Mouse (Mus musculus) heart, postnatal 10 days (tissue): Measurements from ENCODE around the gene Wnt3a. TPM values are rescaled to one million over a fixed set of nuclear protein-coding genes. Genes with fewer than 3 reads are reported as not detected.
A peak's percentile ranks its signal among the peaks of the same experiment; 100 is the strongest.

ENCODE experiments used
- DNase-seq, 2 experiments: peaks; one replicate each; pipeline ENCODE4 v3.0.0; 2021
- intact Hi-C: fragments of 180-260 bp; cut with DNase I; formaldehyde crosslinking; loops from one replicate; pipeline ENCODE4 v1.15.1; 2025
- total RNA-seq, 2 experiments: library from RNA; stranded (reverse); gene quantifications; 2 replicates each; pipeline ENCODE4 v1.2.3; 2021

Gene Wnt3a
- total RNA-seq, 2 experiments from 2014 or later = not detected

DNA sequence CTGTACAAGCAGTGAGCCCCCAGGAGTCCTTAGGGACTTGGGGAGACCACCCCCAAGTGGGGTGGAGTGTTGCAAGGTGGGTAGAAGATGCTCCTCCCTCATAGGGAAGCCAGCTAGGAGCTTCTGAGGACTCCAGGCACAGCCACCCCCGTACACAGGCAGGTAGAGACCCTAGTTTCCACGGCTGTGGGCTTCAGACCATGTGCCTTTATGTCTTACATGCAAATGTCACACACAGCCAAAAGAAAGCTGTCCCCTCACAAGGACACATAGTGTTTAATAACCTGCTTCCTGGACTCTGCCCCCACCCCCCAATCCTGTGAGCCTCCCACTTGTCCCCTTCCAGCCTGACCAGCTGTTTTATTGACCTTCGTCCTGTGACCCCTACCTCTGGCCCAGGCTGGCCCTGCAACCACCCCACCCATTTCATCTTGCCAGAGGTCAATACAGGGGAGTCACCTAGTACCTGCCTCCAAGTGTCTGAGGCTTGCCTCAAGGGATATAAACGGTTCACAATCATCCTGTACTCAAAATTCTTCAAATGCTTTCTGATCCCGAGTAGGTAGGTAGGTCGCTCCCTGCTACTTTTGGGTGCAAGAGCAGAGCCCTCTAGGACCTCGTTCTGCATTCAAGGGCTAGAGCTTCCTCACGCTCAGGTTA lies 25.3 kb downstream of the Wnt3a start:
- intact Hi-C loops = no loop called here
- DNase-seq = no peak

GRCm38 (mm10) chr11:59264593-59264992 lies 26.0 kb downstream of the Wnt3a start:
- intact Hi-C loops = no loop called here
- no peak for DNase-seq

DNA sequence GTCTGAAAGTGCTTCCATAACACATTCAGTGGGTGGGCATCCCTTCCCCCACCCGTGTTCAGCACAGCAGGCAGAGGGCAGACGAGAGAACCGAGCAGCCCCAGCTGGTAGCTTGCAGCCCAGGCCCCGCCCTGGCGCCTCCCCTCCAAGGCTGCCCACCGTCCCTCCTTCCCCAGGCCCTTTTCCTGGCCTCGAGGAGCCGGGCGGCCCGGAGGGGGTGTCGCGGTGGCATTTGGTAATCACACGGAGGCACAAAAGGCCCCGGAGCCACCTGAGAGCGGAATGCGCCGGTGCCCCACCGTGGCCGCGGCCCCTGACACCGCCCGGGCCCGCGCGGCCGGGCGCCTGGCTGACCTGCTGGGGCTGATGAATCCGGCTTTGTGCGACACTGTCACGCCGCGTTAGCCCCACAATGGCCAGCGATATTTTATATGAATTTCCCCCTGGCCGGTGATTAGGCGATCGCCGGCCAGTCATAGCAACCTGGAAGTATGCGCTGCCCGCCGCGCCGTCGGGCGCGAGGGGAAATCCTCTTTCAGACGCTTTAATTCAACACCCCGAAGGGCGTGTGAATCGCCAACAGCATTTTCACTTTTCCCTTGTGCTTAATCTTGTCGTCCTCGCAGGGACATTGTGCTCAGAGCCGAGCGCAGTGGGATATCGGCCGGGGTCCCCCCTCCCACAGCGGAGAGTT lies 26.5 kb downstream of the Wnt3a start:
- intact Hi-C loops = no loop called here
- DNase-seq = peak; percentile 33 to 53

DNA sequence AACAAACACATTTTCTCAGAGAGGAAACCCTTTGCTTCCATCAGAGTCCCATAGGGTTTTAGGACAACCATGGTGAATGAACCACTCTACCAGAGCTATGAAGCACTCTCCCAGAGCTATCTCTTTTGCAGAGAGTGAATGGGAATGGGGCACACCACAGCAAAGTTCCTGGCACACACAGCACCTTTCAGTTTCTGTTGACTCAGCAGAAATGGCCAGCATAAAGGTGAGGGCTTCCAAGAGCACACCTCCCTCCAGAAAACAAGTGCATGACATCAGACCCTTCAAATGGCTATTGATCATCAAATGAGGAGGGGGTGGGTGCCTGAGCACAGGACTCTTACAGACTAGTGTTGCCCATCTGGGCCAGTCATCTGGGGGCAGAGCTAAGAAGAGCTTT lies 28.2 kb downstream of the Wnt3a start:
- DNase-seq = no peak
- intact Hi-C loops = no loop called here

- intact Hi-C loops = no loop called here
- DNase-seq = no peak
Observed at GRCm38 (mm10) chr11:59260706-59261493, 29.7 kb downstream of the Wnt3a start.

GRCm38 (mm10) chr11:59259647-59260046 lies 30.9 kb downstream of the Wnt3a start:
- intact Hi-C loops = no loop called here

GRCm38 (mm10) chr11:59248101-59248500 lies 42.5 kb downstream of the Wnt3a start:
- intact Hi-C loops = no loop called here
- DNase-seq = no peak

More at GRCm38 (mm10) chr11:59259647-59260046, 30.9 kb downstream of the Wnt3a start:
- no peak for DNase-seq

- DNase-seq = no peak
- intact Hi-C loops = no loop called here
Observed at GRCm38 (mm10) chr11:59243856-59244255, 46.7 kb downstream of the Wnt3a start.

DNA sequence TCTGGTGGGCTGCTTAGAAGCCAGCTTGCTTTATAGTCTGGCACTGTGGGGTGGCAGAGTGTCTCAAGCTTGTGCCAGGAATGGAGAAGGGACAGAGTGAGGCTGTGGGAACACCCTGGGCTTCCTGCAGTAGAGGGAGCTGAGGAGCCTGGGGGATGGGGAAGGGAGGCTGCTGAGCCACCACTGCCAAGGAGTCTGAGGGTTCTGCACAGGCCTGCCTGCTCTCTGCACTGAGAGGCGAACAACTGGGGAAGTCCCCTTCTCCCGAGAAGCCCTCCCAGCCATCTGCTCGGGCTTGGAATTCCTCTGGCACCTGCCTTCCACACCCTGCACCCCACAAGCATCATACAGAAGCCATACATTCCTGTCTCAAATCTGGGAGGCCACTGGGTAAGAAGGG lies 48.7 kb downstream of the Wnt3a start:
- intact Hi-C loops = no loop called here

GRCm38 (mm10) chr11:59239796-59240195 lies 50.8 kb downstream of the Wnt3a start:
- intact Hi-C loops = loop anchor here (1.0 kb wide), 1 partner anchor 53 kb away; no protein-coding TSS in a partner anchor
- DNase-seq = no peak

More for the DNA sequence above, 48.7 kb downstream of the Wnt3a start:
- no peak for DNase-seq

- DNase-seq = no peak
- intact Hi-C loops = loop anchor here (1.0 kb wide), 1 partner anchor 53 kb away; no protein-coding TSS in a partner anchor
Observed at GRCm38 (mm10) chr11:59239428-59239785, 51.1 kb downstream of the Wnt3a start.

- peak; percentile 81 to 82 for DNase-seq
- intact Hi-C loops = loop anchor here (1.0 kb wide), 1 partner anchor 54 kb away; no protein-coding TSS in a partner anchor
Observed at GRCm38 (mm10) chr11:59238525-59239427, 51.8 kb downstream of the Wnt3a start.

GRCm38 (mm10) chr11:59232797-59233196 lies 57.8 kb downstream of the Wnt3a start:
- no peak for DNase-seq
- intact Hi-C loops = loop anchor here (5.0 kb wide), 1 partner anchor 250 kb away; no protein-coding TSS in a partner anchor

- intact Hi-C loops = loop anchor here (5.0 kb wide), 1 partner anchor 252 kb away; no protein-coding TSS in a partner anchor
- peak; percentile 71 to 75 for DNase-seq
Observed at GRCm38 (mm10) chr11:59230144-59230760, 60.3 kb downstream of the Wnt3a start.

DNA sequence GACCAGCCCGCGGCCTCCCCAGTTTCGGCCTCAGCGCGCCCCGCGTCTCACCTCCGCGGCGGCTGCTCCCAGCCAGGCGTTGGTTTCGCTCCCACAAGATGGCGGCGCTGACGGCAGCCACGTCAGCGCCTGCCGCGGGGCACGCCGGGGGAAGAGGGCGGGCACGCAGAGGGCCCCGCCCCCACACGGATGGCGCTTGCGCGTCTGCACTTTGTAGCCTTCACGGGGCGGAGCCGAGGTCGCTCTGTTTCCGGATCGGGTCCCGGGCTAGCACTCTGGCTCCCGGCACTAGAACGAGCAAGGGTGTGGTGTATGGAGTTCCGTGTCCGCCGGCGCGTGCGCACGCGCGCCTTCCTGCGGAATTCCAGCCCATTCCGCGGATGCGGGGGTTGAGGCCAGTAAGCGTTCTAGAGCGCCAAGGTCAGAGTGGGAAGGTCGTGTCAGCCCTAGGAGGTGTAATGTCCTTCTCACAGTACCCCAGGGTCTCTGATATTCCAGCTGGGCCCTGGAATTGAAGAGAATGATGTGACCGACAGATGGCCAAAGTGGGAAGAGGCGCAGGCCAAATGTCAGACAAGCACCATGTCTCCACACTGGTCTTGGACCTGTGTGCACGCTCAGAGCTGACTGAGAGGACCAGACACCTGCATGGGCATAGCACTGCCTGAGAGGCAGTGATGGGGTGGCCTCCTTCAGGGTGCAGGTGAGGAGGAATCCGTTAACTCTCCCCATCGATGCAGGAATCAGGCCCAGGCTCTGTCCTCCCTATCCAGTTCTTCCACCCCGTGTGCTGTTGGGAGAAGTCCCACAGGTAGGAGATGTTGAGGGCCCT lies 62.2 kb downstream of the Wnt3a start, which contains the start of gene Arf1:
Gene Arf1 (minus strand): TSS at position 149 of the 832 bp plus-strand sequence.
- intact Hi-C loops = no loop called here
- peak; percentile 96 to 97 for DNase-seq

GRCm38 (mm10) chr11:59227604-59228121 lies 62.9 kb downstream of the Wnt3a start:
- DNase-seq = no peak
- intact Hi-C loops = loop anchor here (1.0 kb wide), 1 partner anchor 18 kb away; no protein-coding TSS in a partner anchor

DNA sequence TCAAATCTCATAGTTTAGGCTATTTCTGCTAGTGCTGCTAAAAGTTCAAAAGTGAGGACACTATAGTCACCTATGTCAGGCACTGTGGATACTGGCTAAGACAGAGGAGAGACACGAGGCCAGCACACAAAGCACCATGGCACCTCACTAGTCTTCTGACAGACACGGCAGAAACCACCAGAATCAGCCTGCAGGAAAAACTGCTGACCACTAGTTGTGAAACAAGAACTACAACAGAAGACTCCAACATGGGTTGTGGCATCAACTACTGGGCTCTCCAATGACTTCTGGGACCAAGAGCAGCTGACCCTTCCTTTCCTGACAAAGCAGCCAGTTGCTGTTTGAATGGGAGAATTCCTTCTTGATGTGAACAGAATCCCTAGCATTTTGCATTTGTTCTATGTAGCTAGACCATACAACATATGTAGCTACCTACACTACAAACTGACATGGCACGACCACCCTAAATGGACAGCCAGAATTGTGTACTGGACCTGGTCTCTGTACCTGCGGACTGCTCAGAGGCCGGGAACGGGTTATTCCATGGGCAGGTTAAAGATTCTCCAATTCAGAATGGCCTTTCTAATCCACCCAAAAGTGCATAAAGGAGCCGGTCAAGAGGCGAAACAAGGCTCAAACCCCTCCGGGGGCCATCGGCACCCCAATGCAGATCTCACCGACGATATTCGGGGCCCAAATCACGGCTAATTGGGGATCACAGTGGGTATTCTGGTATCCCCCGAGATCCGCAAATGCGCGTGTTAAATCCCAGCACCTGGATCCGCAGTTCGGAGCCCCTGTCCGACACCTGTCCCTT lies 63.6 kb downstream of the Wnt3a start:
- intact Hi-C loops = loop anchor here (1.0 kb wide), 1 partner anchor 18 kb away; no protein-coding TSS in a partner anchor
- peak; percentile 38 to 54 for DNase-seq
